Mouse (Mus musculus) neural tube, embryonic 14.5 days (tissue): Measurements from ENCODE around the gene Hsf2bp. TPM values are rescaled to one million over a fixed set of nuclear protein-coding genes. Genes with fewer than 3 reads are reported as not detected.

Source experiments
- ATAC-seq: fragments of 200-750 bp; cut with Nextera tagmentation; 2 replicates; pipeline ENCODE4 v1.8.0; 2017; ENCODE audit warnings: low read depth, mild to moderate bottlenecking, moderate TSS enrichment, moderate library complexity
- H3K27ac ChIP-seq: fragments of 300-500 bp; sonication (generic); 2 replicates; pipeline ENCODE4 v1.5.1; 2014; ENCODE audit warnings: low read depth, mild to moderate bottlenecking, control low read depth, low read length, moderate library complexity, mixed read lengths
- H3K27me3 ChIP-seq: fragments of 300-500 bp; sonication (generic); 2 replicates; pipeline ENCODE4 v1.6.1; 2014; ENCODE audit warnings: low read length; ENCODE audit not compliant: control insufficient read depth, insufficient read depth
- H3K36me3 ChIP-seq: fragments of 300-500 bp; sonication (generic); 2 replicates; pipeline ENCODE4 v1.6.1; 2014; ENCODE audit warnings: low read length, mixed read lengths; ENCODE audit not compliant: control insufficient read depth, insufficient read depth
- H3K4me1 ChIP-seq: fragments of 300-500 bp; sonication (generic); 2 replicates; pipeline ENCODE4 v1.6.1; 2014; ENCODE audit warnings: low read length; ENCODE audit not compliant: control insufficient read depth, insufficient read depth
- H3K4me2 ChIP-seq: fragments of 300-500 bp; sonication (generic); 2 replicates; pipeline ENCODE4 v1.6.1; 2014; ENCODE audit warnings: mild to moderate bottlenecking, low read depth, low read length, control low read depth
- H3K4me3 ChIP-seq: fragments of 300-500 bp; sonication (generic); 2 replicates; pipeline ENCODE4 v1.5.1; 2014; ENCODE audit warnings: low read depth, low read length, control low read depth, mixed read lengths
- H3K9ac ChIP-seq: fragments of 300-500 bp; sonication (generic); replicated peaks from 2 replicates; pipeline ENCODE4 v1.6.1; 2014; ENCODE audit warnings: low read depth, mild to moderate bottlenecking, control low read depth, low read length, mixed read lengths
- H3K9me3 ChIP-seq: fragments of 300-500 bp; sonication (generic); 2 replicates; pipeline ENCODE4 v1.6.1; 2016; ENCODE audit warnings: low read length; ENCODE audit not compliant: control insufficient read depth
- WGBS: fragments of 180-500 bp; shearing (Covaris S2); extraction: QIAGEN DNeasy Blood & Tissue Kit; methylation state at CpG from one replicate; pipeline ENCODE4 v1.1.7; 2014; 5-methylcytosine and 5-hydroxymethylcytosine counted together
- polyA plus RNA-seq: library from polyadenylated mRNA; unstranded; fragments of >200 nt; fragmentation: Nextera tagmentation; extraction: Ambion mirVana; gene quantifications from 2 replicates; pipeline ENCODE4 v1.2.1, GENCODE M21; 2014

Gene Hsf2bp
- polyA plus RNA-seq, 1 experiment from 2014 or later: 0.52 TPM

- Histone ChIP-seq H3K9me3 (no peaks in the 10 kb centered on the region), H3K27ac (no peak overlapping the region), H3K4me3 (no peak overlapping the region), H3K9ac (no peak overlapping the region), H3K36me3 (no peaks in the 10 kb centered on the region), H3K4me2 (no peak overlapping the region), H3K4me1 (no peaks in the 10 kb centered on the region), H3K27me3 (no peaks in the 10 kb centered on the region)
- no peak for ATAC-seq
- 87% methylated on average over 11 of the region's 11 CpGs for WGBS
Measured at GRCm38 (mm10) chr17:31982326-31983190, 53.6 kb downstream of the Hsf2bp start.

GRCm38 (mm10) chr17:31979888-31980287 is 56.3 kb downstream of the Hsf2bp start:
- H3K4me3 ChIP-seq: no peak overlapping the region
- no peaks in the 10 kb centered on the region for H3K36me3 ChIP-seq
- no peaks in the 10 kb centered on the region for H3K9me3 ChIP-seq
- no peak overlapping the region for H3K27ac ChIP-seq
- H3K4me1 ChIP-seq: no peaks in the 10 kb centered on the region
- H3K27me3 ChIP-seq: no peaks in the 10 kb centered on the region
- 84% methylated on average over 4 of the region's 4 CpGs for WGBS
- no peak for ATAC-seq
- H3K9ac ChIP-seq: no peak overlapping the region
- H3K4me2 ChIP-seq: no peak overlapping the region

GRCm38 (mm10) chr17:31977131-31977530 is 59.0 kb downstream of the Hsf2bp start:
- Histone ChIP-seq H3K27ac (no peak overlapping the region), H3K4me3 (no peak overlapping the region), H3K9ac (no peak overlapping the region), H3K36me3 (no peaks in the 10 kb centered on the region), H3K4me2 (no peak overlapping the region), H3K27me3 (no peaks in the 10 kb centered on the region), H3K9me3 (no peaks in the 10 kb centered on the region), H3K4me1 (no peaks in the 10 kb centered on the region)
- ATAC-seq: no peak

GRCm38 (mm10) chr17:31976501-31976900 is 59.6 kb downstream of the Hsf2bp start:
- no peak overlapping the region for H3K4me3 ChIP-seq
- H3K27ac ChIP-seq: no peak overlapping the region
- ATAC-seq: no peak
- no peaks in the 10 kb centered on the region for H3K9me3 ChIP-seq
- H3K27me3 ChIP-seq: no peaks in the 10 kb centered on the region
- WGBS: 65% methylated on average over 6 of the region's 6 CpGs
- H3K36me3 ChIP-seq: no peaks in the 10 kb centered on the region
- no peak overlapping the region for H3K9ac ChIP-seq
- no peak overlapping the region for H3K4me2 ChIP-seq
- no peaks in the 10 kb centered on the region for H3K4me1 ChIP-seq

GRCm38 (mm10) chr17:31974694-31975093 is 61.5 kb downstream of the Hsf2bp start:
- no peak for ATAC-seq
- H3K4me3 ChIP-seq: no peak overlapping the region
- WGBS: 76% methylated on average over 5 of the region's 5 CpGs
- H3K4me1 ChIP-seq: no peaks in the 10 kb centered on the region
- no peaks in the 10 kb centered on the region for H3K9me3 ChIP-seq
- H3K27ac ChIP-seq: no peak overlapping the region
- H3K9ac ChIP-seq: no peak overlapping the region
- H3K4me2 ChIP-seq: no peak overlapping the region
- H3K27me3 ChIP-seq: no peaks in the 10 kb centered on the region
- no peaks in the 10 kb centered on the region for H3K36me3 ChIP-seq

- H3K4me3 ChIP-seq: no peak overlapping the region
- ATAC-seq: no peak
- H3K36me3 ChIP-seq: no peaks in the 10 kb centered on the region
- H3K27me3 ChIP-seq: no peaks in the 10 kb centered on the region
- no peaks in the 10 kb centered on the region for H3K9me3 ChIP-seq
- WGBS: 76% methylated on average over 7 of the region's 7 CpGs
- H3K27ac ChIP-seq: no peak overlapping the region
- no peaks in the 10 kb centered on the region for H3K4me1 ChIP-seq
- H3K9ac ChIP-seq: no peak overlapping the region
- no peak overlapping the region for H3K4me2 ChIP-seq
Measured at GRCm38 (mm10) chr17:31973664-31974230, 62.4 kb downstream of the Hsf2bp start.

GRCm38 (mm10) chr17:31970890-31971289 is 65.3 kb downstream of the Hsf2bp start:
- no peak overlapping the region for H3K9ac ChIP-seq
- H3K27me3 ChIP-seq: no peaks in the 10 kb centered on the region
- no peaks in the 10 kb centered on the region for H3K4me1 ChIP-seq
- no peaks in the 10 kb centered on the region for H3K9me3 ChIP-seq
- no peak overlapping the region for H3K27ac ChIP-seq
- WGBS: 97% methylated on average over 2 of the region's 2 CpGs
- H3K4me2 ChIP-seq: no peak overlapping the region
- H3K4me3 ChIP-seq: no peak overlapping the region
- ATAC-seq: no peak
- no peaks in the 10 kb centered on the region for H3K36me3 ChIP-seq

- ATAC-seq: no peak
- H3K4me2 ChIP-seq: no peak overlapping the region
- H3K27me3 ChIP-seq: no peaks in the 10 kb centered on the region
- no peak overlapping the region for H3K27ac ChIP-seq
- 89% methylated on average over 1 of the region's 1 CpGs for WGBS
- no peak overlapping the region for H3K9ac ChIP-seq
- H3K4me3 ChIP-seq: no peak overlapping the region
- H3K9me3 ChIP-seq: no peaks in the 10 kb centered on the region
- H3K4me1 ChIP-seq: no peaks in the 10 kb centered on the region
- no peaks in the 10 kb centered on the region for H3K36me3 ChIP-seq
Measured at GRCm38 (mm10) chr17:31968801-31969200, 67.3 kb downstream of the Hsf2bp start.

GRCm38 (mm10) chr17:31967311-31967710 is 68.8 kb downstream of the Hsf2bp start:
- WGBS: 83% methylated on average over 4 of the region's 4 CpGs
- no peaks in the 10 kb centered on the region for H3K9me3 ChIP-seq
- ATAC-seq: no peak

More at GRCm38 (mm10) chr17:31967311-31967710, 68.8 kb downstream of the Hsf2bp start:
- Histone ChIP-seq H3K4me3 (no peak overlapping the region), H3K27me3 (no peaks in the 10 kb centered on the region), H3K4me1 (no peaks in the 10 kb centered on the region), H3K36me3 (no peaks in the 10 kb centered on the region), H3K4me2 (no peak overlapping the region), H3K9ac (no peak overlapping the region), H3K27ac (no peak overlapping the region)
